Mouse (Mus musculus) intestine, postnatal 0 days (tissue): ENCODE results near the gene Metrnl. TPM values are rescaled to one million over a fixed set of nuclear protein-coding genes. Genes with fewer than 3 reads are reported as not detected.
"Not testable (repeated sequence)": the region's sequence is repeated elsewhere in the genome, so short reads cannot be mapped to it uniquely, and the experiment has no call there.

Experiments used
- ATAC-seq: fragments of 200-750 bp; cut with Nextera tagmentation; 2 replicates; pipeline ENCODE4 v1.8.0; 2017; ENCODE audit warnings: mild to moderate bottlenecking, moderate TSS enrichment, moderate library complexity
- H3K27ac ChIP-seq: fragments of 300-500 bp; sonication (generic); 2 replicates; pipeline ENCODE4 v1.5.1; 2014; ENCODE audit warnings: mild to moderate bottlenecking, low read depth, low read length, moderate library complexity
- H3K27me3 ChIP-seq: fragments of 300-500 bp; sonication (generic); replicated peaks from 2 replicates; pipeline ENCODE4 v1.6.1; 2014; ENCODE audit warnings: low read length, mixed read lengths; ENCODE audit not compliant: control insufficient read depth, insufficient read depth
- H3K36me3 ChIP-seq: fragments of 300-500 bp; sonication (generic); 2 replicates; pipeline ENCODE4 v1.6.1; 2014; ENCODE audit warnings: mild to moderate bottlenecking, moderate library complexity; ENCODE audit not compliant: control insufficient read depth, insufficient read depth
- H3K4me1 ChIP-seq: fragments of 300-500 bp; sonication (generic); replicated peaks from 2 replicates; pipeline ENCODE4 v1.6.1; 2014; ENCODE audit warnings: antibody characterized with exemption, low read length, mixed read lengths; ENCODE audit not compliant: control insufficient read depth, insufficient read depth
- H3K4me2 ChIP-seq: fragments of 300-500 bp; sonication (generic); replicated peaks from 2 replicates; pipeline ENCODE4 v1.6.1; 2014; ENCODE audit warnings: low read depth, mild to moderate bottlenecking, moderate library complexity
- H3K4me3 ChIP-seq: fragments of 300-500 bp; sonication (generic); 2 replicates; pipeline ENCODE4 v1.5.1; 2014; ENCODE audit warnings: low read depth, low read length
- H3K9ac ChIP-seq: fragments of 300-500 bp; sonication (generic); 2 replicates; pipeline ENCODE4 v1.6.1; 2014; ENCODE audit warnings: mild to moderate bottlenecking, low read depth, low read length
- H3K9me3 ChIP-seq: fragments of 300-500 bp; sonication (generic); 2 replicates; pipeline ENCODE4 v1.6.1; 2016; ENCODE audit warnings: mixed run types; ENCODE audit not compliant: control insufficient read depth
- CTCF ChIP-seq: sonication (generic); IDR thresholded peaks from 2 replicates; pipeline ENCODE4 v1.5.1; 2016; ENCODE audit warnings: low read depth, mild to moderate bottlenecking, control low read depth, antibody characterized with exemption, moderate library complexity
- WGBS: fragments of 180-500 bp; shearing (Covaris S2); extraction: QIAGEN DNeasy Blood & Tissue Kit; methylation state at CpG from one replicate; pipeline ENCODE4 v1.1.7; 2014; 5-methylcytosine and 5-hydroxymethylcytosine counted together
- polyA plus RNA-seq: library from polyadenylated mRNA; unstranded; fragments of >200 nt; fragmentation: Nextera tagmentation; extraction: Ambion mirVana; gene quantifications from 2 replicates; pipeline ENCODE4 v1.2.1, GENCODE M21; 2015

Gene Metrnl
- polyA plus RNA-seq, 1 experiment from 2014 or later = 50.9 TPM

DNA sequence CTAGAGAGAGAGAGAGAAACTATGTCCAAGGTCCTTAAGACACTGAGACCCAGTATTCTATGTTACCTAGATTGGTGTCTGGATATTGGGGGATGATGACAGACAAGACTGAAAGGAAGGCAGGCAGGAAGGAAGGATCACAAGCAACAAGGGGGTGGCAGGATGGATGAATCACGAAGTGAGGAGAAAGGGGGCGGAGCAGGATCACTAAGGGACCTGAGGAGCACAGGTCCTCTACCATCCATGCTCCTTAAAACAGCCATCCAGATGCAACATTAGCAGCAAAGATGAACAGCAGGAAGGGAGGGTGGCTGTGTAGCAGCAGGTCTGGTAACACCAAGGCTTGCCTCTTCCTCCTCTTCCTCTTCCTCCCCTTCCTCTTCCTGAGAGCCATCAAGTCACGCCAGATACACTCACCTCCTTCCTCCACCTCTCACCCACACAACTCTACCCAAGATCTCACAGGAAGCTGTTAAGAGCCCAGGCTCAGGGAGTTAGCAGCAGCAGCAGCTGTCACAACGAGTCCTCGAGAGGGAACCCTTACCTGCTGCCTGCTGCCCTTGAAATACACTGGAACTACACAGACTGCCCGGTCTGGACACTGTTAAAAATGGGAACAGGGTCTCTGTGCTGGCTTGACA lies 46.1 kb upstream of the Metrnl start:
- H3K27ac ChIP-seq = no peak overlapping the region
- peaks cover 3% of the 10 kb centered on the region for H3K36me3 ChIP-seq
- WGBS = 77% methylated on average over 6 of the region's 6 CpGs
- H3K4me1 ChIP-seq = no peaks in the 10 kb centered on the region
- no peaks in the 10 kb centered on the region for H3K9me3 ChIP-seq
- TF ChIP-seq CTCF = no peak
- H3K4me3 ChIP-seq = no peak overlapping the region
- no peaks in the 10 kb centered on the region for H3K27me3 ChIP-seq
- H3K4me2 ChIP-seq = no peak overlapping the region
- ATAC-seq = no peak
- H3K9ac ChIP-seq = no peak overlapping the region

DNA sequence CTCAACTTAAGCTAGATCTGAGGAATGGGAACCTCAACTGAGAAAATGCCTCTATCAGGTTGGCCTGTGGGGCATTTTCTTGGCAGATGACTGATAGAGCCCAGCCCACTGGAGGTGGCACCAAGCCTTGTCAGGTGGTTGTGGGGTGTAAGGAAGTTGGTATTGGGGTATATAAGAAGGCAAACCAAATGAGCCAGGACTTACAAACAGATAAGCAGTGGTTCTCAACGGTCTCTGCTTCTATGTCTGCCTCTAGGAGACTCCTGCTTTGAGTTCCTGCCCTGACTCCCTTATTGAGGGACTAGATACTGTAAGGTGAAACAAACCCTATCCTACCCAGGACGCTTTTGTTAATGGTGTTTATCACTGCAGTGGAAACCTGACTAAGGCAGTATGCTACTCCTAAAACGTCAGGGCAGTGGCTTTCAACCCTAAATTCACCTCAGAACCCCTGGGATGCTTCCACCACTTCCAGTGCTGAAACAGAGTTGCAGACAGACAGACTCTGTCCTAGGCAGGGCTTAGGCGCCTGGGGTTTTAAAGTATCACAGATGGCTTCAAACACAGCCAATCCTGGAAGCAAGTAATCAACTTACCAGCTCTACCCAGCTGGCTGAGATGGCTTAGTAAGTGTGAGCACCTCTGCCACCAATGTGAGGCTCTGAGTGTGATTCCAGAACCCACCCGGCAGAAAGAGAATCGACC lies 45.4 kb upstream of the Metrnl start:
- H3K27me3 ChIP-seq = no peaks in the 10 kb centered on the region
- H3K4me2 ChIP-seq = no peak overlapping the region
- WGBS = 85% methylated on average over 6 of the region's 6 CpGs
- H3K4me3 ChIP-seq = no peak overlapping the region
- no peak overlapping the region for H3K9ac ChIP-seq
- no peaks in the 10 kb centered on the region for H3K9me3 ChIP-seq
- no peaks in the 10 kb centered on the region for H3K4me1 ChIP-seq
- no peak for TF ChIP-seq CTCF
- H3K36me3 ChIP-seq = peaks cover 3% of the 10 kb centered on the region
- no peak overlapping the region for H3K27ac ChIP-seq
- no peak for ATAC-seq

- Histone ChIP-seq H3K27me3 (no peaks in the 10 kb centered on the region), H3K4me2 (no peak overlapping the region), H3K9ac (no peak overlapping the region), H3K36me3 (peaks cover 5% of the 10 kb centered on the region; the same call in 1 of the 2 replicates), H3K9me3 (no peaks in the 10 kb centered on the region), H3K27ac (no peak overlapping the region), H3K4me1 (no peaks in the 10 kb centered on the region), H3K4me3 (no peak overlapping the region)
- WGBS = 22% methylated on average over 1 of the region's 1 CpGs
- no peak for ATAC-seq
- peak; percentile 65 for TF ChIP-seq CTCF
Measured at GRCm38 (mm10) chr11:121658151-121658550, 43.2 kb upstream of the Metrnl start.

DNA sequence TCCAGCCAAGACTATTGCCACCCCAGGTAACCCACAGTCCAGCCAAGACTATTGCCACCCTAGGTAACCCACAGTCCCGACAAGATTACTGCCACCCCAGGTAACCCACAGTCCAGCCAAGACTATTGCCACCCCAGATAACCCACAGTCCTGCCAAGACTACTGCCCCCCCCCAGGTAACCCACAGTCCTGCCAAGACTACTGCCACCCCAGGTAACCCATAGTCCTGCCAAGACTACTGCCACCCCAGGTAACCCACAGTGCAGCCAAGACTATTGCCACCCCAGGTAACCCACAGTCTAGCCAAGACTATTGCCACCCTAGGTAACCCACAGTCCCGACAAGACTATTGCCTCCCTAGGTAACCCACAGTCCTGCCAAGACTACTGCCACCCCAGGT lies 40.7 kb upstream of the Metrnl start:
- not testable (repeated sequence) for H3K9ac ChIP-seq, H3K36me3 ChIP-seq, H3K4me2 ChIP-seq, ATAC-seq, H3K4me1 ChIP-seq, H3K9me3 ChIP-seq, H3K27me3 ChIP-seq, H3K27ac ChIP-seq, H3K4me3 ChIP-seq
- WGBS = 96% methylated on average over 2 of the region's 2 CpGs

DNA sequence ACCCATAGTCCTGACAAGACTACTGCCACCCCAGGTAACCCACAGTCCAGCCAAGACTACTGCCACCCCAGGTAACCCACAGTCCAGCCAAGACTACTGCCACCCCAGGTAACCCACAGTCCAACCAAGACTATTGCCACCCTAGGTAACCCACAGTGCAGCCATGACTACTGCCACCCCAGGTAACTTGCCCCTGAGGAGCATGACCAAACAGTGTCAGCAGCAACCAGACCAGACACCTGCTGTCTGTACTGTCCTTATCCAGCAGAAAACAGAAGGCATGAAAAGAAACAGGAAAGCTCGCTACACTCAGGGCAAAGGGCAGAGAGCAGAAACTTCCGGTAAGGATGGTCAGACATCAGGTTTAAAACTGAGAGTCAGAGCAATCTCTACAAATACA lies 40.2 kb upstream of the Metrnl start:
- Histone ChIP-seq H3K4me1 (no peaks in the 10 kb centered on the region), H3K4me2 (no peak overlapping the region), H3K4me3 (no peak overlapping the region), H3K27me3 (no peaks in the 10 kb centered on the region), H3K27ac (no peak overlapping the region; the same call in 1 of the 2 replicates), H3K9ac (no peak overlapping the region), H3K36me3 (peaks cover 5% of the 10 kb centered on the region; the same call in 1 of the 2 replicates), H3K9me3 (no peaks in the 10 kb centered on the region)
- TF ChIP-seq CTCF = no peak
- WGBS = 47% methylated on average over 2 of the region's 2 CpGs
- ATAC-seq = no peak

DNA sequence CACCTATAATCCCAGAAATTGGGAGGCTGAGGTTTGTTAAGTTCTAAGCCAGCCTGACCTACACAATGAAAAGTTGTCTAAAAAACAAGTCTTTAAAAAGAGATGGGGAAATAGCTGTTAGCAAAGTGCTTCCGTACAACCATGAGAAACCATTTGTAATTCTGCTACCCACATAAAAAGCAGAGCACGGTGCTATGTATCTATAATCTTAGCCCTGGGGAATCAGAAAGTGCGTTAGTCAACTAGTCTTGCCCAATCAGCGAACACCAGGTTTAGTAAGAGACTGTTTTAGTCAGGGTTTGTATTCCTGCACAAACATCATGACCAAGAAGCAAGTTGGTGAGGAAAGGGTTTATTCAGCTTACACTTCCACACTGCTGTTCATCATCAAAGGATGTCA lies 33.8 kb upstream of the Metrnl start:
- WGBS = 92% methylated on average over 4 of the region's 4 CpGs
- Histone ChIP-seq H3K36me3 (peaks cover 7% of the 10 kb centered on the region; the same call in 1 of the 2 replicates), H3K4me3 (no peak overlapping the region), H3K27me3 (no peaks in the 10 kb centered on the region), H3K4me1 (no peaks in the 10 kb centered on the region), H3K9me3 (no peaks in the 10 kb centered on the region), H3K9ac (no peak overlapping the region), H3K27ac (no peak overlapping the region), H3K4me2 (no peak overlapping the region)
- TF ChIP-seq CTCF = no peak
- ATAC-seq = no peak
